Mouse (Mus musculus) c-Kit-positive CD71-positive TER-119-positive erythroid progenitor cells, embryonic 14.5 days (primary cell): ENCODE results near the gene Bcan.

Experiments used
- DNase-seq: peaks from one replicate; pipeline ENCODE4 v3.0.0-alpha.2; 2013; ENCODE audit warnings: low spot score

The Bcan gene

GRCm38 (mm10) chr3:88000181-88000580 lies at the start of gene Bcan:
Bcan (minus strand) TSS chr3:88000230.
- no peak for DNase-seq

GRCm38 (mm10) chr3:88049532-88049931 lies 49.5 kb upstream of the Bcan start:
- no peak for DNase-seq

DNA sequence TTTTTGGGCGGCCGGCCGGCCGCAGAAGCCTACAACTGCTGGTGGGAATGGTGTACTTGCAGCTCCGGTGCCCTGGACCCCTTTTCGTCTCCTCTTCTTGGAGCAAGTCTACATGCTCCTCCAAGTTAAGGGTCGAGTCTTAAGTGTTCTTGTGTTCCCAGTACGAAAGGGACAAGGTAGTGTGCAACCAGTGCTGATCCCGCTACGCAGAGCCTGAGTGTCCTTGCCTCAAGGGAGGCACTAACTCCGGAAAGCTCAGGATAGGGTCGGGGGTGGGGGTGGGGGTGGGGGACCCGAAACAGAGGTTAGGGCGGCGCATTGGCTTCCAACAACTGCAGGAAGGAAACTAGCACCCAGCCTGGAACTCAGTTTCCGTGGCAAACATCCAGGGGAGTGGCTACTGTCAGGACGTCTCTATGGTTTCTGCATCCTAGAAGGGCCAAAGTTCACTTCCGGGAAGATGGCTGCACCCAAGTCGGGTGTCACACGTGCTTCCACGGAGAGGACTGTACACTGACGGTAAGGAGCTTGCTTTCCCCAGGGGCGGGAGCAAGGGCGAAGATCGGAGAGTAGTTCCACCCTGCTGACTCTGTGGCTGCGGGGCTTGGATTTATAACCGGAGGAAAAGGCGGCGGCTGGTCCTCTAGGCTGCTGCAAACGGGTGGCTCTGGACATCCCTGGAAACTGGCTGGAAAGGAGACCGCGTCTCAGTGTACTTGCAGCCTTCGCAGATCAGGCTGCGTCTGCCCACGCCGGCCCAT lies 42.8 kb upstream of the Bcan start, which contains the start of gene Gpatch4:
Gene Gpatch4 (plus strand): TSS at position 448 of the 761 bp plus-strand sequence.
- peak; percentile 97 for DNase-seq

DNA sequence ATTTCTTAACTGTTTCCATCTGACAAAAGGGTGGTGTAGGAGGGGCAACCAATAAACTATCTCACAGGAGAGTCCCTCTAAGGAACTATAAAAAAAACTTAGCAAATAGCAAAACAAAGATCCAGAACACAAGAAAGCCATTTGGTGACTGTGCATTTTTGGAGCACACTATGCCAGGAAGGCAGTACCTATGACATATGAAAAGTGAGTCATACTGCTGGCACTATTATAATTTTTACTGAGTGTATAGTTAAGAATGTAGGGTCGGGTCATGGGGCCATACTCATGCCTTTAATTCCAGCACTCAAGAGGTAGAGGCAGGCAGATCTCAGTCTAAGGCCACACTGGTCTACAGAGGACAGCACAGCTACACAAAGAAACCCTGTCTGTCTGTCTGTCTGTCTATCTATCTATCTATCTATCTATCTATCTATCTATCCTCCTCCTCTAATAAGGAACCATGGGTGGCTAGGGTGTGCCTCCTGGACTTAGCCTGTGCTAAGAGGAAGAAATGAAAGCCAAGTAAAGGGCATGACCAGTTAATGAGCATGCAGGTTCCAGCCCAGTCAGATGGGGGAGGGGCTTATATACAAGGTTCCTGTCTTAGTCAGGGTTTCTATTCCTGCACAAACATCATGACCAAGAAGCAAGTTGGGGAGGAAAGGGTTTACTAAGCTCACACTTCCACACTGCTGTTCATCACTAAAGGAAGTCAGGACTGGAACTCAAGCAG lies 35.7 kb upstream of the Bcan start:
- no peak for DNase-seq

DNA sequence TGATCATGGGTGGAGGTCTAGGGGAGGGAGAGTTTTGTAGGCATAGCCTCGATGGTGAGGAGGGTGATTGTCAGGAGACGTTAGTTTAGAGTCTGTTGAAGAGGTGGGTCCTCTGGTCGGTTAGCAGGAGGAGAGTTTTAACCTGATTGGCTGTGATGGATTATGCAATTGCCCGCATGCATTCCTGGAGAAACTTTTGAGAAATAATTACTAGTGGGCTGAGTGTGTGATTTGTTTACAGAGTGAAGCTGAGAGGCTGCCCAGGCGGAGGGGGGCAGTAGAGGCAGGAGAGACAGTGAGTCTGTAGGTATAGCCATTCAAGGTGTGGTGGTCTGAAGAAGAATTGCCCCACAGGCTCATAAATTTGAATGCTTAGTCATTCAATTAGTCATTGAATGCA lies 33.5 kb upstream of the Bcan start:
- no peak for DNase-seq

GRCm38 (mm10) chr3:88030608-88031395 lies 30.8 kb upstream of the Bcan start:
- no peak for DNase-seq

DNA sequence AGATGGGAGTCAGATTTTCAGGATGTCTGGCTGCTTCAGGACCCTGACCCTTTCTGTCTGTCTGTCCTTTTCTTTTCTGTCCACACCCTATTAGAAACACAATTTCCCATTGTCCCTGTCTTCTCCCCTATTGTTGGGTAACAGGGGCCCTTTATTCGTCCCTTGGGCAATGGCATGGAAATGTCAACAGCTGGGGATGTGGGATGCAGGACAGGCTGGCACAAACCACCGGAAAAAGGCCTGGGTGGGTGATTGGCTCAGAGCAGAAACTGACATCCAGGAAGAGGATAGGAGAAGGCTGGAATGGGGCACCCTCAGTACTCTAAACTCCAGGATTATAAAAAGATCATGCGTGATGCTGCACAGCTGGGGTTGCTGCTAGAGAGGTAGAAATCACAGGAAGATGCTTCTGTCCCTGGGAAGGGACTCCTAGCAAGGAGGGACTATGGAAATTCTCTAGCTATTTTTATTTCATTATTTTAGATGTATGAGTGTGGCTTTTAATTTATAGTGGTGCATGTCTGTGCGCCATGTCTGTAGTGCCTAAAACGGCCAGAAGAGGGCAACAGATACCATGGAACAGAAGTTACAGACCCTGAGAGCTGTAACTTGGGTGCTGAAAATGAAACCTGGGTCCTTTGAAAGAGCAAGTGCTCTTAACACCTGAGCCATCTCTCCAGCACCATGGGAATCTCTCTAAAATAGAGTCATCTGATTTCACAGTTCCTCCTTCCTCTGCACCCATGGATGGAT lies 27.6 kb upstream of the Bcan start, which contains the start of gene Hapln2:
Gene Hapln2 (minus strand): TSS at position 150 of the 753 bp plus-strand sequence.
- no peak for DNase-seq

GRCm38 (mm10) chr3:88026823-88027222 lies 26.8 kb upstream of the Bcan start:
- DNase-seq: no peak

- DNase-seq: no peak
Observed at GRCm38 (mm10) chr3:88023192-88024074, 23.4 kb upstream of the Bcan start.

DNA sequence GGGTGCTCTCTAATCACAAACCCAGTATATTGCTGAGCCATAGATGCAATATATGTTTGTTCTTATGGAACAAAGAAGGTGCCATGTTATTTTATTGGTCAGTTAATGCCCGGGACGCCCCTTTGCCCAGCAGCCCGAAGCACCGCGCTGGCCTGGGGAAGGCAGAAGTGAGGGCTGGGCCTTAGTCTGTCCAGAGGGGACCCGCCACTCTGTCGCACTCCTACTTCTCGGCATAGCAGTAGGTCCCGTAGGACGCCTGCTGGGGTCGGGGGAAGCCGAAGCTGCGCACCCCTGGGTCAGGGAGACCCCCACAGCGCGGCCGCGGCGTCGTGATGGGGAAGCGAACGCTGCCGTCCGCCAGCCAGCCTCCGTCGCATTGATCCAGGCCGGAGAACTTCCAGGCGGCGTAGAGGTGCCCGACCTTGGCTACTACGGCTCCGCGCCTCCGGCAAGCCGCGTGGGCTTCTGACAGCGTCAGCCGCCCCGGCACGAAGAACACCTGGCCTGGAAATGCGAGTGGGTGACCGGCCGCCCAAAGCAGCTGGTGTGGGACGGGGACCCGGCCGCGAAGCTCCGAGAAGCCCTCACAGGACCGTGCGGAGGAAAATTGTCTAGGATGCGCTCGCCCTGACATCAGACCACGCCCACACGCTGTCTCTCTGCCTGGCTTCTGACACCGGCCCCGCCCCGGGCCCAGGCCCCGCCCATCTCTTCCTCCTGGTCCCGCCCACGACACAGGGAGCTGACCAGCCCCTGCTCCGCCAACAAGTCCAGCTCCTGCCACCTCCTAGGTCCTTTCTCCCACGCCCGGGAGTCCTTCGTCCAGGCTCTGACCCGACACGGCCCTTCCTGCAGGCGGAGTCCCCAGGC lies 22.5 kb upstream of the Bcan start:
- DNase-seq: peak; percentile 73

GRCm38 (mm10) chr3:88010634-88011265 lies 10.7 kb upstream of the Bcan start:
- peak; percentile 51 for DNase-seq

- peak; percentile 29 for DNase-seq
Observed at GRCm38 (mm10) chr3:88005822-88006786, 6.1 kb upstream of the Bcan start.

GRCm38 (mm10) chr3:88002291-88002976 lies 2.4 kb upstream of the Bcan start:
- no peak for DNase-seq

DNA sequence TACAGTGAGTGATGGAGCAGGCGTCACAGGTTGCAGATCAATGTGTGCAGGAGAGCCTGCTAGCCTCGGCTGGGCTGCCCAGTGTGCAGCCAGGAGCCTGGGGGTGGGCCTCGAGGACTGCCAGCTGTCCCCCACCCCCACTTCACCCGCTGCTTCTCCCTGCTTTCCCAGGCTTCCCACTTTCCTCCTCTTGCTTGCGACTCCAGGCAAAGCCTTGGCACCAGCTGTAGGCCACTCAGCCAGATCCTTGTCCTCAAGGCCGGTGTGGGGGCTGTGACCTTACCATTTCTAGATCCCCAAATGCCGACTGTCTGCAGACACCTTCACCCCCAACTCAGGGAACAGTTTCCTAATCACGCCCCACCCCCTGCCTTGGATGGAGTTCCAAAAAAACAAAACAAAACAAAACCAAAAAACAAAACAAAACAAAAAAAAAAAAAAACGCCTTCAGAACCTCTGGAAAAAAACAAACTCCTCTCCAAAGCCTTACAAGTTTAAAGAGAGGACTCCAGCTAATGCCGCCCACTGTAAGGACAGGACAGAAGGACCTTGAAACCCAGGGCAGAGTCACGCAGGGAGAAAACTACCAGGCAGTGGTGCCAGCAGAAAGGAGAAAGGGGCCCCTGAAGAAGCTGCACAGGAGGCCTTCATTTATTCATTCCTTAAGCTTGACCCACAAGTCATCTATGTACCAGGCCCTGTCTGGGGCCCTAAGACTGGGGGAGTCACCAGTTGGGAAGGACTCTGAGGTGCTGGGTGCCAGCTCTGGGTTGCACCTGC lies 976 bp upstream of the Bcan start:
- no peak for DNase-seq

GRCm38 (mm10) chr3:87999243-87999895 lies 661 bp downstream of the Bcan start:
- DNase-seq: no peak

DNA sequence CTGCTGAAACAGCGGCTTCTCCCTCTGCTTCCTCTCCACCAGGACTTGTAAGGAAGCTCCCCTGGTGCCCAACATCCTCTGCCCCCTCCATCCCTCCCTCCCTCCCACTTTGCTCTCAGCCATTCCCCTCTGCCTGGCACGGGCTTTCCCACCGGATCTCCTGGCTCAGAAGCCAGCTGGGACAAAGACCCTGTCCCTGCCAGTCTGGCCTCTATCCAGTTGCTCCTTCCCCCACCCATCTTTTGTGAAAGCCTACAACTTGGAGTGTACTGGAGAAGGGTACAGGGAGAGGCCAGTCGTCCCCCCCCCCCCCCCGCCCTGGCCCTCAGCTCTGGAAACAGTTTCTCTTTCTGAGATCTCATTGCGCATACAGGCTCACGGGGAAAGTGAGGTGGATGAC lies 1.3 kb downstream of the Bcan start:
- DNase-seq: no peak
